Mouse (Mus musculus): Measurements from ENCODE around the gene Hspbap1.

- TF ChIP-seq EP300 (IDR thresholded peaks at IDR 0.05; ENCODE audit: insufficient read depth, low read depth, low read length) (0 out of 2 replicates have a peak, but pooled peaks have one; percentile 8), CTCF (IDR thresholded peaks at IDR 0.05) (no peak)
Observed at GRCm38 (mm10) chr16:35769878-35770657, at the start of gene Hspbap1.

Data from heart, adult 2 months (tissue).